Mouse (Mus musculus): ENCODE results near the gene Polm. TPM values are rescaled to one million over a fixed set of nuclear protein-coding genes. Genes with fewer than 3 reads are reported as not detected.

Polm gene
- polyA plus RNA-seq, 1 experiment from 2014 or later: 9.8 TPM

DNA sequence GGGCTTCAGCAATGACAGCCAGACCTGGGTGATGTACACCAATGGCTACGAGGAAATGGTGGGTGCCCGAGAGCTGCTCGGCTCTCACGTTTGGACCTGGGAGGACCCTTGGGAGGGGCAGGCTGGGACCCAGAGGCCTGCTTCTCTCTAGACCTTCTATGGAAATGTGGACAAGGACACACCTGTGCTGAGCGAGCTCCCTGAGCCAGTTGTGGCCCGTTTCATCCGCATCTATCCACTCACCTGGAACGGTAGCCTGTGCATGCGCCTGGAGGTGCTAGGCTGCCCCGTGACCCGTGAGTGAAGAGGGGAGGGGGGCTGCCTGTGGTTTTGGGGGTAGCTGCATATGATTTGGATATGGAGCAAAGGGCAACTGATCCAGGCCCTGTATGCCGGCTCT, 30.5 kb upstream of the Polm start:
- H3K4me3 ChIP-seq: no peak overlapping the region
- peaks cover 4% of the 10 kb centered on the region; the same call in 1 of the 2 replicates for H3K4me1 ChIP-seq
- peaks cover 11% of the 10 kb centered on the region for H3K27me3 ChIP-seq (ENCODE audit: low read depth, poor library complexity, severe bottlenecking)
- WGBS: 93% methylated on average over 12 of the region's 12 CpGs
- H3K36me3 ChIP-seq: peaks cover 47% of the 10 kb centered on the region
- H3K9me3 ChIP-seq (replicated peaks): no peaks in the 10 kb centered on the region
- no peak overlapping the region for H3K27ac ChIP-seq (replicated peaks)
- DNase-seq (ENCODE audit: low spot score): no peak

DNA sequence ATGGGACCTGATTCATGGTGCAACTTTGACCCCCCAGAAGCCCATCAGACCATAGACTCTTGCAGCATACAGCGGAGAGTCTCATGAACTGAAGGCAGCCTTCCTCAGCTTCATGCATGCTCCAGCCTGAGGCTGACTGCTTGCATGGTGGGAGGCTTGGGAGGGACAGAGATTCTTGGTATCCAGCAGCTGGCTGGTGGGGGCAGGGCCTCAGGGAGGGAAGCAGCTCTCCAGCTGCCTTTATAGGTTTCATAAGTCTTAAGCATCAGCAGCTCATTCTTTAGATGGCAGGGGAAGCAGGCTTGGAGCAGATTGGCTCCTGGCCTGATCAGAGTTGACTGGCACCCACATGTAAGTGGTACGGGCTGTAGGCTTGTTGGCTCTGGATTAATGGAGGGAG, 29.4 kb upstream of the Polm start:
- peaks cover 22% of the 10 kb centered on the region for H3K27me3 ChIP-seq (ENCODE audit: low read depth, poor library complexity, severe bottlenecking)

DNA sequence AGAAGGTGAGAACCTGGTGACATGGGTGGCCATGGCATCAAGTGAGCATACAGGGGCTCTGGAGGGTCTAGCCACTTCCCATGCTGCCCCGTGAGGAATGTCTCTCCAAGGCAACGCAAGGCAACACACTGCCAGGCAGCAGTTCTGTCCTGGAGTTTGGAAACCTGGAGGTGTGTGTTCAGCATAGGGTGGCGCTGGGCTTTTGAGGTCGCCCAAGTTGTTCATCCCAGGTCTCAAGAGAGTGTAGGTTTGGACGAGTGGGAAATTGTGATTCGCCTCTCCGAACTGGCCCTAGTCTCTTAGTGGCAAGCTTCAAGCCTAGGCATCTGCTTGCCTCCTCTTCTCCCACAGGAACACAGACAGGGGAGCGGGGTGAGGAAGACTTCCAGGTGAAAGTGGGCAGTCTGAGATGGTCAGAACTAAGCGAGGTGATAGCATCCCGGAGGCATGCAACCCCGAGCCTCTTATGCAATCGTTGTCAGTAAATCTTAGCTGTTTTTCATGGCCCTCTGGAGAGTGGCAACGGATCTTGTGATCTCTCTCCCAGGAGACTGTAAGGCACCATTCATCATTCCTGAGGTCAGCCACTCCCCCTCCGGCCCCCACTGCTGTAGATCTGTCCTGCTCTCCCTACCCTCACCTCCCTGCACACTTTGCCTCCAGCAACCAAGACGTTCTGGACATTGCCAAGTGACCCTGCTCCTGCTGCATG, 24.7 kb upstream of the Polm start:
- 35% methylated on average over 15 of the region's 15 CpGs for whole genome bisulfite sequencing
- Histone ChIP-seq H3K36me3 (no peaks in the 10 kb centered on the region), H3K4me1 (peaks cover 22% of the 10 kb centered on the region), H3K27me3 (ENCODE audit: low read depth, poor library complexity, severe bottlenecking) (peaks cover 50% of the 10 kb centered on the region), H3K27ac (replicated peaks) (no peak overlapping the region; the same call in 1 of the 2 replicates), H3K9me3 (replicated peaks) (no peaks in the 10 kb centered on the region; the same call in 1 of the 2 replicates), H3K4me3 (peak overlapping the region; percentile 51)
- no peak for DNase-seq (ENCODE audit: low spot score)

More for the DNA sequence above, 29.4 kb upstream of the Polm start:
- no peak overlapping the region for H3K27ac ChIP-seq (replicated peaks)
- 92% methylated on average over 2 of the region's 2 CpGs for WGBS
- no peak for DNase-seq (ENCODE audit: low spot score)
- no peak overlapping the region for H3K4me3 ChIP-seq
- H3K4me1 ChIP-seq: peaks cover 11% of the 10 kb centered on the region
- no peaks in the 10 kb centered on the region for H3K9me3 ChIP-seq (replicated peaks)
- H3K36me3 ChIP-seq: peaks cover 35% of the 10 kb centered on the region

DNA sequence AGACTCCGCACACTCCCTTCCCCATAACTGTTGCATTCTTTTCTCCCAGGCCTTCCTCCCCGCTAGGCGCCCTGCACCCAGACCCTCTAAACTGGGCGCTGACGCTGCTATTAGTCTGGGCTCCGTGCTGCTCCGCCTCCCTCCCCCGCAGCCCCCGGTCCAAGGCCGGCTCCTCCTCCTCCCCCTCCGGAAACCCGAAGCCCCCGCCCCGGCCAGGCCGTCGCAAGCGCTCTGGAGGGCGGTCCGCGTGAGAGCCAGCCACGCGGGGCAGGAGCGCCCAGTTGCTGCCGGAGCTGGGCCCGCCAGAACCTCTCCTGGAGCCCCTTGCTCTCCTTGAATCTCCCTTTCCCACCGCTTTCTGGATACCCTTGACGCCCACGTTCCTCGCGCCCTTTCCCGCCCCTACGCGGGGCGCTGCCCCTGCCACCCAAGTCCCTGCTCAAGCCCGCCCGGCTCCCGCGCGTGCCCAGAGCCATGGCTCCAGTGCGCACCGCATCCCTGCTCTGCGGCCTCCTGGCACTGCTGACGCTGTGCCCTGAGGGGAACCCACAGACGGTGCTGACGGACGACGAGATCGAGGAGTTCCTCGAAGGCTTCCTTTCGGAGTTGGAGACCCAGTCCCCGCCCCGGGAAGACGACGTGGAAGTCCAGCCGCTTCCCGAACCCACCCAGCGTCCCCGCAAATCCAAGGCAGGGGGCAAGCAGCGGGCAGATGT, 24.0 kb upstream of the Polm start, which contains the start of gene Aebp1:
Aebp1 (plus strand) TSS at position 270 of the 716 bp plus-strand sequence.
- DNase-seq (ENCODE audit: low spot score): peak; percentile 43
- WGBS: 4% methylated on average over 59 of the region's 59 CpGs
- no peaks in the 10 kb centered on the region for H3K36me3 ChIP-seq
- peaks cover 50% of the 10 kb centered on the region for H3K27me3 ChIP-seq (ENCODE audit: low read depth, poor library complexity, severe bottlenecking)
- peak within 1 kb of the TSS; percentile 71; the same call in 1 of the 2 replicates for H3K27ac ChIP-seq (replicated peaks)
- H3K4me1 ChIP-seq: peaks cover 18% of the 10 kb centered on the region
- H3K4me3 ChIP-seq: peak within 1 kb of the TSS; percentile 51
- no peaks in the 10 kb centered on the region; the same call in 1 of the 2 replicates for H3K9me3 ChIP-seq (replicated peaks)

DNA sequence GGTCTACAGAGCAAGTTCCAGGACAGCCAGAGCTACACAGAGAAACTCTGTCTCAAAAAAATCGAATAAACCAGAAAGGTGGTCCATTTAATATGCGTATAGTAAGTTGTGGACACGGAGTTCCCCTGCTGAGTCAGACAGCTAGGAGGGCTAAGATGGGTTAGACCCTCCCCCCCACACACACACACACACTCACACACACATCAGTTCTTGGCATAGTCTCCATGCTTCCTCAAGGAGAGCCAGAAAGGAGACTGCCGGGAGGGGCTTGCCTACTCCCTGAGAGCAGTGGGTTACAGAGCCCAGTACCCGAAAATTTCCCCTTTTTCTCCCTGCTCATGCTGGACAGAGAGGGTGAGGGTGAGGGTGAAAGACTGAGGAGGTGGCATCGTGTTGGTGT, 22.8 kb upstream of the Polm start:
- Histone ChIP-seq H3K27ac (replicated peaks) (no peak overlapping the region), H3K27me3 (ENCODE audit: low read depth, poor library complexity, severe bottlenecking) (peaks cover 50% of the 10 kb centered on the region), H3K36me3 (no peaks in the 10 kb centered on the region), H3K4me1 (peaks cover 22% of the 10 kb centered on the region), H3K9me3 (replicated peaks) (no peaks in the 10 kb centered on the region; the same call in 1 of the 2 replicates), H3K4me3 (no peak overlapping the region)
- no peak for DNase-seq (ENCODE audit: low spot score)
- WGBS: 68% methylated on average over 6 of the region's 6 CpGs

DNA sequence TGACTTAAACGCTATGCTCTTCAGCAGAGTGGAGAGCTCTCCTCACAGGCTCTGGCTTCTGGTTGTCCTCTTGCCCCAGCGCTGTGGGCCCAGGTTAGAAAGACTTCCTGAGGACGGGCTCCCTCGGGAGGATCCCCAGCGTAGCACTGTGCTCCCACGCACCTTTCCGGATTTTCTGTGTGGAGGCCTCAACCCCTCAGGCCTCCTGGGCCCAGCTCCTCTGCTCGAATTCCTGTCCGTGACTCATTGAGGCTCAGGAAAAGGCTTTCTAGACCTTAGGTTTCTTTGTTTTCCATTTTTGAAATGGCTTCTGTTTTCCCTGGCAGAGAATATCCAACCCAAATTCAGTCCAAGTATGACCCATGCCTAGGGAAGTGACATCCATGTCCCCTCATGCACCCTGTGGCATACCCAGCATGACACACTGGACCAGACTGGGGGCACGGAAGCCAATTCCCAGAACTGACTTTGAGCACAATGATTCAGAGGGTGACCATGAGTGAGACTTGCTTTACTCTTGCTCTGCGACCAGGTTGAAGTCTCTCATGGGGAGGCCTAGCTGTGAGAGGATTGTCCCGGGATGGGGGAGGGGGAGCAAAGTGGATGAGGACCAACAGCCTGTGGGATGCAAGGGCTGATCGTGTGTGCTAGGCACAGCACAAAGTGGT, 22.2 kb upstream of the Polm start:
- Histone ChIP-seq H3K36me3 (no peaks in the 10 kb centered on the region), H3K27ac (replicated peaks) (no peak overlapping the region), H3K9me3 (replicated peaks) (no peaks in the 10 kb centered on the region; the same call in 1 of the 2 replicates), H3K4me3 (no peak overlapping the region), H3K27me3 (ENCODE audit: low read depth, poor library complexity, severe bottlenecking) (peaks cover 50% of the 10 kb centered on the region), H3K4me1 (peaks cover 22% of the 10 kb centered on the region)
- 85% methylated on average over 13 of the region's 13 CpGs for WGBS
- no peak for DNase-seq (ENCODE audit: low spot score)

DNA sequence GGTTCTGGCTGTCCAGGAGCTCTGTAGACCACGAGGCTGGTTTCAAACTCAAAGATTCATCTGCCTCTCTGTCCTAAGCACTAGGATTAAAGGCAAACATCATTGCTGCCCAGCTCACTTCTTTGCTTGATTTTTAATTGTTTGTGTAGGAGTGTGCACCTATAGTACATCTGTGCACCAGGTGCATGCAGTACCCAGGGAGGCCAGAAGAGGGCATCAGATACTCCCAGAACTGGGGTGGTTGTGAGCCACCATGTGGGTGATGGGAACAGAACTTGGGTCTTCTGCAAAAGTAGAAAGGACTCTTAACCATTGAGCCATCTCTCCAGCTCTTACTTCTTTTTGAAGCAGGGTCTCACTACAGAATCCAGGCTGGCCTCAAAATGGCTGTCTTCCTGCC, 20.9 kb upstream of the Polm start:
- Histone ChIP-seq H3K4me3 (no peak overlapping the region), H3K9me3 (replicated peaks) (no peaks in the 10 kb centered on the region; the same call in 1 of the 2 replicates), H3K27ac (replicated peaks) (no peak overlapping the region), H3K36me3 (no peaks in the 10 kb centered on the region), H3K27me3 (ENCODE audit: low read depth, poor library complexity, severe bottlenecking) (peaks cover 43% of the 10 kb centered on the region), H3K4me1 (peaks cover 22% of the 10 kb centered on the region)
- DNase-seq (ENCODE audit: low spot score): no peak
- WGBS: 85% methylated on average over 1 of the region's 1 CpGs

DNA sequence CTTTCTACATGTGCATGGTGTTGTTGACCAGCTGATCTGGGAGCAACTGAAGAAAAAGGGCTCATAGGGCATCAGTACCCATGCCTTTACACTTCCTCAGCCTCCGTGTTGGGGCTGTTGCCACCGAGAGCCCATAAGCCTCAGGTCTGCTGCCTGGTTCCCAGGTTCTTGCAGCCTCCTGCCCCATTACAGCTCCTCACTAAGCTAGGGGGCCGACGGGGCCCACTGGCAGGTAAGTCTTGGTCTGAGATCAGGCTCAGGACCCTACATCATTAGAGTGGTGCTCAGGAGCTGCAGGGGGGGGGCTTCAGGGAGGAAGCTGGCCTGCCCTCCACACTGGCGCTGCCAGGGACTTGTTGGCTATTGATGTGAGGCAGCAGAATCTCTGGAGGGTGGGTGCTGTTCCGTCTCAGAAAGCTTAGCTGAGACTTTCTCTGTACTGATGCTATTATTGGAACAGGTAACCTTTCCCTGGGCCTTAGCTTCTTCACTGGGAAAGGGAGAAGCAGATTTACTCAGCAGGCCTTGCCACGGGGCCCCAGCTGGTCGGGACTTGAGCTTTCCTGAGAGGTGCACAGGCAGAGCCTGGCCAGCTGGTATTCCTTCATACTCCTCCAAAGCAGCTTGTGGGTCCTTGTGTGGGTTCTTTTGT, 18.8 kb upstream of the Polm start:
- Histone ChIP-seq H3K4me3 (no peak overlapping the region), H3K27ac (replicated peaks) (no peak overlapping the region), H3K9me3 (replicated peaks) (no peaks in the 10 kb centered on the region; the same call in 1 of the 2 replicates), H3K36me3 (no peaks in the 10 kb centered on the region), H3K27me3 (ENCODE audit: low read depth, poor library complexity, severe bottlenecking) (peaks cover 21% of the 10 kb centered on the region), H3K4me1 (peaks cover 9% of the 10 kb centered on the region)
- DNase-seq (ENCODE audit: low spot score): no peak
- 77% methylated on average over 8 of the region's 8 CpGs for WGBS

DNA sequence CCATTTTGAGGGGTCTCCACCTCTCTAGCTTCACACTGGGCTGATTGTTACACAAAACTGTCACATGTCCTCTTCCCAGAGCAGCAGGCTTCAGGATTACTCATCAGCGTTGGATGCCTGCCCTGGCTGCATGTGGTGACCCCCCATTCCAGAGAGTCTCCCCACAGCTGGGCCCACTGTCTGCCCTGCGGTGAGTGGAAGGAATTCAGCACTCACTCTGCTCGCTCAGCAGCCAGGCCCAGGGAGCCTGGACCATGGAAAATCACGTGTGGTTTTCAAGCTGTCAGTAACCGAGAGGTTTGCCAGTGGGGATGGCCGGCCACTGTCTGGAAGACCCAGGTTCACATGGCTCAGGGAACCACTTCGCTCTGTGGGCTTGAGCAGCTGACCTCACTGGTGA, 18.1 kb upstream of the Polm start:
- no peak overlapping the region for H3K27ac ChIP-seq (replicated peaks)
- no peak for DNase-seq (ENCODE audit: low spot score)
- 45% methylated on average over 7 of the region's 7 CpGs for WGBS

DNA sequence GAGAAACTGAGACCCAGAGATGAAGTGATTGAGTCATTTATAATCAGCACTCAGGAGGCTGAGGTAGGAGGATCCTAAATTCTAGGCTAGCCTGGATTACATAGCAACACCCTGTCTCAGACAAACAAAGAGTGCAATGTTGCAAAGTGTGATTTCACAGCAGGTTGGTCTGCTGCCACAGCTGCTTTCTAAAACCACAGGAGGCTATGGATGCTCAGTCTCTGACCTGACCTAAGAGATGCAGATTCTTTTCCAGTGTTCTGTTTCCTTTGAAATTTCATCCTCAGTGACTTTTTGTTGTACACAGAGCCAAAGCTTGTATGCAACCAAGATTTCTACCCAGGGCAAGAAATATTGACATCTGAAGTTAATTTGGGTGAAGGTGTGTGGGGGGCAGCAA, 17.7 kb upstream of the Polm start:
- DNase-seq (ENCODE audit: low spot score): no peak
- no peak overlapping the region for H3K27ac ChIP-seq (replicated peaks)
- H3K4me3 ChIP-seq: no peak overlapping the region
- H3K4me1 ChIP-seq: peaks cover 4% of the 10 kb centered on the region; the same call in 1 of the 2 replicates
- peaks cover 10% of the 10 kb centered on the region for H3K27me3 ChIP-seq (ENCODE audit: low read depth, poor library complexity, severe bottlenecking)
- no peaks in the 10 kb centered on the region; the same call in 1 of the 2 replicates for H3K9me3 ChIP-seq (replicated peaks)
- H3K36me3 ChIP-seq: no peaks in the 10 kb centered on the region

More for the DNA sequence above, 18.1 kb upstream of the Polm start:
- H3K9me3 ChIP-seq (replicated peaks): no peaks in the 10 kb centered on the region; the same call in 1 of the 2 replicates
- no peak overlapping the region for H3K4me3 ChIP-seq
- peaks cover 14% of the 10 kb centered on the region for H3K27me3 ChIP-seq (ENCODE audit: low read depth, poor library complexity, severe bottlenecking)
- no peaks in the 10 kb centered on the region for H3K36me3 ChIP-seq
- peaks cover 4% of the 10 kb centered on the region for H3K4me1 ChIP-seq

DNA sequence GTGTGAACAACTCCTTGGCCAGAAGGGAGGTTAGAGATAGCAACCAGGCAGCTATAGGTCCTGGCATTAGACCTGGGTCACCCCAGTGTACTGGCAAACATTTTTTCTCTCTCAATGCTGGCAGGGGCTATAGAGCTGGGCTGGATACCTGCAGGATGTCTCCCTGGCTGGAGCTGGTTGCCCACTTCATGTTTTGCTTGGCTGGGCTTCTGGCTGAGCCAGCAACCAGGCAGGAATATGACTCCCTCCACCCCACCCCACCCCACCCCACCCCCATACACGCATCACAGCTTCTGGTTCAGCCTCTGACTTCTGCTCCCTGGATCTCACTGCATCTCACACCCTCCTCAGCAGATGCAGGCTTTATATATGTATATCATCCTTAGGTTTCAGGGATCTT, 14.5 kb upstream of the Polm start:
- Histone ChIP-seq H3K9me3 (replicated peaks) (no peaks in the 10 kb centered on the region), H3K36me3 (no peaks in the 10 kb centered on the region), H3K4me3 (no peak overlapping the region), H3K27ac (replicated peaks) (no peak overlapping the region), H3K4me1 (0 out of 2 replicates have a peak, but pooled peaks cover 4% of the 10 kb centered on the region), H3K27me3 (ENCODE audit: low read depth, poor library complexity, severe bottlenecking) (no peaks in the 10 kb centered on the region)
- 56% methylated on average over 1 of the region's 1 CpGs for WGBS
- DNase-seq (ENCODE audit: low spot score): no peak

DNA sequence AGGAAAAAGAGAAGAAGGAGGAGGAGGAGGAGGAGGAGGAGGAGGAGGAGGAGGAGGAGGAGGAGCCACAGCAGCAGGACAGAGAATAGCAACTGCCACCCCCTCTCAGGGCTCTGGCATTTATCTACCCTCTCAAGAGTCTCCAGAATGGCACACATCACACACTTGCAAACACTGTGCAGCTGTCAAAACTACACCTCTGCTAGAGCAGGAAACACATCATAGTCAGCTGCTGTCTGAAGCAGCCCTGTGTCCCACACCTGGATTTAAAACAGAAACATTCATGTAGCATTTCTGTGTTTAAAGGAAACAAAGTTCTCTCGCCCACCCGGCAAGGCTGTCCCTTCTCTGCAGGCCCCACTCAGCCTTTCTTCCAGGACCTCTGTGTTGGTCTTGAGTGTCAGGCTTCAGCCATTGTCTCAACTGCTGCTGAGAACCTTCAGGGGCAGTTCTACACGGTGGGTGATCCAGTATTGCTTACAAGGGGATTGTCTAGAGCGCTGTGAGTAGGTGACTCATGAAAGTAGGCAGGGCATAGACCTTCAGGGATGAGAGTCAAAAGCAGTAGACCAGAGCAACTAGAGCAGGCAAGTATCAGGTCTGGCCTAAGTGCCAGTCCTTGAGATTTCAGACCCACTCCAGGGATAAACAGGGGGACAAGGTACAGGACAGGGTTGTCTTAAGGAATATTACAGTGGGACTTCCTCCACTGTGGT, 13.4 kb upstream of the Polm start:
- no peak overlapping the region for H3K4me3 ChIP-seq
- H3K36me3 ChIP-seq: no peaks in the 10 kb centered on the region
- H3K27ac ChIP-seq (replicated peaks): no peak overlapping the region
- no peak for DNase-seq (ENCODE audit: low spot score)
- 0 out of 2 replicates have a peak, but pooled peaks cover 4% of the 10 kb centered on the region for H3K4me1 ChIP-seq
- no peaks in the 10 kb centered on the region for H3K27me3 ChIP-seq (ENCODE audit: low read depth, poor library complexity, severe bottlenecking)
- H3K9me3 ChIP-seq (replicated peaks): 0 out of 2 replicates have a peak, but pooled peaks cover 3% of the 10 kb centered on the region
- WGBS: 64% methylated on average over 4 of the region's 4 CpGs
